Comparison of ENCODE assay signal across 8 mouse cellular contexts in the genomic region with DNA sequence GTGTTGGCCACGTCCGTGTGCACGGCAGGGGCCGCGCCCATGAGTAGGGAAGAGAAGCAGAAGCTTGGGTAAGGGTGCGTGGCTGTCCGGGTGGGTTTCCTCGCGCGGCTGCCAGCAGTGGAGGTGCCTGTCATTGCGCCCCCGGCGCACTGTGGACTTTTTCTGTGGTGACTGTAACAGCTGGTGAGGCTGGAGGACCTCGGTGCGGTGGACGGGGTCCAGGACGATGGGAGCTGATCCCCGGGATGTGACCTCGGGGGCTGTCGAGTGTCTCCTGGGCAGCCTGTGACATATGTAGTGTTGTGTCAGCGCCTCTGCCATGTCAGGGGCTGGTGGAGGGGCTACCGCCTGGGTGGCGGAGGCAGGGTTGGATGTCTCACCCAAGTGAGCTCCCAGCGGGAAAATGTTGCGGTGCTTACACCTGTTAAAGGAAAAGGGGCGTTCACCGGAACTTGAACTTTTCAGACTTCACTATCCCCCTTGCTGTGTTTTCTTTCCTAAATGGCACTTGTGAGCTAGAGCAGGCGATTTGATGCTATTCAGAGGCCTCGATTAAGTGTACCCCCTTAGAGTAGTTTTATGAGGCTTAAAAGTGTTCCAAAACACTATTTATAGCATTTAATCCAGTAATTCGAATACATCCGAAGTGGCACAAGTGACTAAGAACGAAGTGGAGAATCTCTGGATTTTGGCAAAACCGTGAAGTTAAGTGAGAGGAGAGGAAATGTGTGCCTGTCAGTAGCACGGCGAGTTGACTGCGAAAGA. TPM values are rescaled to one million over a fixed set of nuclear protein-coding genes. Genes with fewer than 3 reads are reported as not detected.
DNase-seq lines count a peak whose midpoint lies in the region; ATAC-seq and TF ChIP-seq lines count a peak whose summit lies in the region.

No protein-coding gene starts in this region.

- peak overlapping the region; percentile 96 for H3K4me2 ChIP-seq in kidney, embryonic 16.5 days (replicated peaks; ENCODE audit: low read depth, low read length)
- peak overlapping the region; percentile 96 for H3K4me2 ChIP-seq in hindbrain, embryonic 12.5 days (replicated peaks)

- 4% methylated on average over 36 of the region's 36 CpGs for WGBS in kidney, embryonic 16.5 days
- 7% methylated on average over 36 of the region's 36 CpGs for WGBS in hindbrain, embryonic 12.5 days

- H3K9me3 ChIP-seq in kidney, embryonic 16.5 days (ENCODE audit: low read length) = no peaks in the 10 kb centered on the region
- H3K9me3 ChIP-seq in MEL (replicated peaks; ENCODE audit: insufficient read depth, low read length) = no peaks in the 10 kb centered on the region
- no peaks in the 10 kb centered on the region for H3K9me3 ChIP-seq in hindbrain, embryonic 12.5 days (replicated peaks)

- no peak for TF ChIP-seq CTCF in MEL (IDR thresholded peaks at IDR 0.05 in 2 of 3, conservative IDR thresholded peaks at IDR 0.05 in 1 of 3; ENCODE audit: control insufficient read depth in 1 of 3, insufficient read depth in 1 of 3, low read depth in 2 of 3, low read length in 3 of 3, poor library complexity in 1 of 3, severe bottlenecking in 1 of 3)

- peaks cover 26% of the 10 kb centered on the region; the same call in 1 of the 2 replicates for H3K4me1 ChIP-seq in kidney, embryonic 16.5 days (ENCODE audit: insufficient read depth, low read length)
- peaks cover 9 to 11% of the 10 kb centered on the region in 2 experiments for H3K4me1 ChIP-seq in MEL (ENCODE audit: control insufficient read depth in 1 of 2, insufficient read depth in 2 of 2, low read length in 2 of 2)
- H3K4me1 ChIP-seq in hindbrain, embryonic 12.5 days = peaks cover 15% of the 10 kb centered on the region

- TF ChIP-seq EP300 in MEL (IDR thresholded peaks at IDR 0.05; ENCODE audit: low read depth in 1 of 2, low read length in 2 of 2) = no peak

- H3K79me2 ChIP-seq in MEL (ENCODE audit: control insufficient read depth, insufficient read depth, low read length, poor library complexity) = peaks cover 17% of the 10 kb centered on the region

- no peak for DNase-seq in kidney, adult 8-10 months
- DNase-seq in MEL (ENCODE audit: low read depth, low spot score) (peak; percentile 43), adipocyte (ENCODE audit: low spot score) (no peak)
- DNase-seq in cerebellum, postnatal 14 days = peak; percentile 9 to 69
- DNase-seq in thymus, postnatal 10 days (ENCODE audit: low spot score in 2 of 2) = no peak

- no peaks in the 10 kb centered on the region for H3K36me3 ChIP-seq in kidney, embryonic 16.5 days (ENCODE audit: insufficient read depth, low read length)
- peaks cover 4 to 26% of the 10 kb centered on the region in 2 experiments for H3K36me3 ChIP-seq in MEL (ENCODE audit: control insufficient read depth in 1 of 2, insufficient read depth in 2 of 2, low read length in 2 of 2)
- H3K36me3 ChIP-seq in hindbrain, embryonic 12.5 days = peaks cover 2% of the 10 kb centered on the region; the same call in 1 of the 2 replicates

- TF ChIP-seq RAD21 in MEL (IDR thresholded peaks at IDR 0.05; ENCODE audit: low read depth, low read length) = no peak

- peak overlapping the region; percentile 84 for H3K27ac ChIP-seq in kidney, embryonic 16.5 days (ENCODE audit: low read length)
- no peak overlapping the region; the same call in 1 of the 2 replicates for H3K27ac ChIP-seq in MEL (ENCODE audit: control insufficient read depth, low read depth, low read length)
- H3K27ac ChIP-seq in hindbrain, embryonic 12.5 days = peak overlapping the region; percentile 93

- ATAC-seq in kidney, embryonic 16.5 days (ENCODE audit: low FRiP score, low TSS enrichment) = no peak
- no peak for ATAC-seq in hindbrain, embryonic 12.5 days (ENCODE audit: low FRiP score)
- peak; percentile 34 for ATAC-seq in megakaryocyte, adult 5-6 weeks (ENCODE audit: poor library complexity, severe bottlenecking)

- peak in 1 of 2 experiments; percentile 14; a peak in 1 of 4 replicates for TF ChIP-seq POLR2A in MEL (IDR thresholded peaks at IDR 0.05; ENCODE audit: control insufficient read depth in 1 of 2, insufficient read depth in 1 of 2, low read depth in 1 of 2, low read length in 2 of 2, poor library complexity in 1 of 2)

- H3K9ac ChIP-seq in kidney, embryonic 16.5 days (replicated peaks; ENCODE audit: low read length) = peak overlapping the region; percentile 80
- peak overlapping the region; percentile 81 for H3K9ac ChIP-seq in MEL (ENCODE audit: control insufficient read depth, low read depth, low read length, poor library complexity, severe bottlenecking)
- H3K9ac ChIP-seq in hindbrain, embryonic 12.5 days = peak overlapping the region; percentile 82

- no peaks in the 10 kb centered on the region for H3K27me3 ChIP-seq in kidney, embryonic 16.5 days (ENCODE audit: insufficient read depth, low read length)
- no peaks in the 10 kb centered on the region for H3K27me3 ChIP-seq in MEL (ENCODE audit: control insufficient read depth in 1 of 2, insufficient read depth in 2 of 2, low read length in 2 of 2)
- H3K27me3 ChIP-seq in hindbrain, embryonic 12.5 days = no peaks in the 10 kb centered on the region

- H3K4me3 ChIP-seq in kidney, embryonic 16.5 days (ENCODE audit: low read length) = peak overlapping the region; percentile 95
- H3K4me3 ChIP-seq in MEL (ENCODE audit: control insufficient read depth in 1 of 2, insufficient read depth in 1 of 2, low read depth in 2 of 2, low read length in 2 of 2) = peak overlapping the region; percentile 77 to 81
- H3K4me3 ChIP-seq in hindbrain, embryonic 12.5 days = peak overlapping the region; percentile 95

TF ChIP-seq in MEL, 35 proteins besides CTCF, POLR2A, EP300 and RAD21:
- TF ChIP-seq MYC (IDR thresholded peaks at IDR 0.05; ENCODE audit: low read depth, low read length) (peak; percentile 6; the same call in 1 of the 2 replicates), GABPA (IDR thresholded peaks at IDR 0.05; ENCODE audit: low read depth, low read length) (no peak), SIN3A (IDR thresholded peaks at IDR 0.05; ENCODE audit: low read length) (0 out of 2 replicates have a peak, but pooled peaks have one; percentile 5)

RNA-seq across cellular contexts. Expression of a gene that starts 0.7 kb away (rescaled TPM):
- polyA plus RNA-seq in kidney, embryonic 16.5 days (2015; fragmentation: Nextera tagmentation; extraction: Ambion mirVana) = 16.6 and 17.0 TPM in 2 replicates
- total RNA-seq in MEL (2012; rRNA removed) = 13.4 and 15.6 TPM in 2 replicates
- polyA plus RNA-seq in MEL (2012; ENCODE audit: insufficient read depth in 1 of 2, insufficient read length in 2 of 2, low read depth in 1 of 2, low replicate concordance in 2 of 2, missing spikeins in 1 of 2) = 10 to 100 TPM in 1 of 2 experiments, not detected in 1; 11.6 TPM
- 30.2 and 34.3 TPM in 2 replicates for polyA plus RNA-seq in hindbrain, embryonic 12.5 days (2016; fragmentation: Nextera tagmentation; extraction: Ambion mirVana)
- 16.9 and 19.6 TPM in 2 replicates for total RNA-seq in megakaryocyte, adult 5-6 weeks (2015)
- 33.1 and 33.4 TPM in 2 replicates for total RNA-seq in megakaryocyte, adult 5-6 weeks (2017)

Comparison
In these comparisons a context has a peak if more than half of its experiments do, and no peak if none do; other contexts are left out.
1. DNase-seq: peak in MEL (single experiment) and cerebellum, postnatal 14 days (2 of 2); none in kidney, adult 8-10 months (0 of 2), adipocyte (single experiment) and thymus, postnatal 10 days (0 of 2).
2. Peak in every context shown above with its lines, with median percentiles within 50 percentile points of each other: H3K4me3 ChIP-seq and H3K9ac ChIP-seq.